Comparison of ENCODE assay signal across 8 mouse cellular contexts in the genomic region with DNA sequence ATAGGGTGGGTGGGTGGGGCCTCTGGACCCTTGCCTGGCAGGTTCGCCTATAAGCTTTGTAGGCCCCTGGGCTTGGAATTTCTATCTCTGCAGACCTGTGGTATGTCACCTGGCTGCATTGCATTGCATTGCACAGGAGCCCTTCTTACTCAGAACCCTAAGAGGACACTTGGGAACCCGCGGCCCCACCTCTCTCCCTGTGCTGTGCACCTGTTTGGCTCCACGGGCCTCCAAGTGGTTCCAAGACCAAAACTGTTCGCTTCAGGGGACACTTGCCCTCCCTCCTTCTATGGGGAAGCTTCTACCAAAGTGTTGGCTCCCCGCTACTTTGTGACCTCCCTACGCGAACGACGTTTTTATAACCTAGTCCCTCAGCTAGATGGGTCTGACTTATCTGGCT. TPM values are rescaled to one million over a fixed set of nuclear protein-coding genes. Genes with fewer than 3 reads are reported as not detected.
DNase-seq lines count a peak whose midpoint lies in the region; ATAC-seq and TF ChIP-seq lines count a peak whose summit lies in the region.

No protein-coding gene starts in this region.

- peak overlapping the region; percentile 46; the same call in 1 of the 2 replicates for H3K9ac ChIP-seq in midbrain, postnatal 0 days (replicated peaks; ENCODE audit: low read length, poor library complexity, severe bottlenecking)

- no peak for ATAC-seq in midbrain, postnatal 0 days (ENCODE audit: low FRiP score)
- ATAC-seq in megakaryocyte-erythroid progenitor cell, adult 5-6 weeks (replicated peaks; ENCODE audit: low FRiP score, low TSS enrichment, poor library complexity, severe bottlenecking), result no peak

- no peaks in the 10 kb centered on the region for H3K36me3 ChIP-seq in testis, adult 2 months (ENCODE audit: control insufficient read depth, insufficient read depth, low read length)
- no peaks in the 10 kb centered on the region for H3K36me3 ChIP-seq in midbrain, postnatal 0 days (ENCODE audit: insufficient read depth, low read length)

- peak overlapping the region; percentile 97 for H3K27ac ChIP-seq in testis, adult 2 months (ENCODE audit: control insufficient read depth, insufficient read depth, low read depth, low read length)
- H3K27ac ChIP-seq in midbrain, postnatal 0 days (ENCODE audit: low read depth, low read length), result peak overlapping the region; percentile 77

- peaks cover 47% of the 10 kb centered on the region for H3K4me1 ChIP-seq in testis, adult 2 months (ENCODE audit: control insufficient read depth, insufficient read depth, low read length)
- H3K4me1 ChIP-seq in midbrain, postnatal 0 days (ENCODE audit: insufficient read depth, low read length), result peaks cover 25% of the 10 kb centered on the region

- H3K9me3 ChIP-seq in midbrain, postnatal 0 days (ENCODE audit: low read length), result no peaks in the 10 kb centered on the region

- WGBS in midbrain, postnatal 0 days, result 53% methylated on average over 10 of the region's 10 CpGs

- no peaks in the 10 kb centered on the region for H3K27me3 ChIP-seq in testis, adult 2 months (ENCODE audit: control insufficient read depth, insufficient read depth, low read length)
- no peaks in the 10 kb centered on the region; the same call in 1 of the 2 replicates for H3K27me3 ChIP-seq in midbrain, postnatal 0 days (ENCODE audit: insufficient read depth, low read length)

- peak overlapping the region; percentile 91 for H3K4me3 ChIP-seq in testis, adult 2 months (ENCODE audit: control insufficient read depth, low read depth, low read length)
- H3K4me3 ChIP-seq in midbrain, postnatal 0 days (ENCODE audit: low read depth, low read length), result peak overlapping the region; percentile 37

- TF ChIP-seq POLR2A in testis, adult 2 months (IDR thresholded peaks at IDR 0.05; ENCODE audit: control insufficient read depth, low read depth, low read length), result no peak

- H3K4me2 ChIP-seq in midbrain, postnatal 0 days (ENCODE audit: low read depth, low read length, poor library complexity, severe bottlenecking), result peak overlapping the region; percentile 61

- peak; percentile 6 for DNase-seq in adrenal gland, postnatal 10 days
- DNase-seq in adrenal gland, adult 8-10 months, result no peak
- no peak for DNase-seq in testis, postnatal 14 days (ENCODE audit: low spot score)
- peak; percentile 5 for DNase-seq in liver
- no peak for DNase-seq in midbrain, postnatal 0 days (ENCODE audit: low spot score)
- DNase-seq in spleen, adult 12 weeks (ENCODE audit: low spot score), result no peak

- no peak for TF ChIP-seq CTCF in testis, adult 2 months (IDR thresholded peaks at IDR 0.05; ENCODE audit: control insufficient read depth, insufficient read depth, insufficient replicate concordance, low read depth, low read length)
- no peak for TF ChIP-seq CTCF in midbrain, postnatal 0 days (IDR thresholded peaks at IDR 0.05)

RNA-seq across cellular contexts. Expression of gene Actg1, which starts 36.8 kb away (rescaled TPM):
- total RNA-seq in adrenal gland, postnatal 10 days (2021), result 100 to 1,000 TPM; 954 to 956 TPM
- total RNA-seq in adrenal gland, adult 8-10 months (2022), result 1,000 to 10,000 TPM; 1,100 to 1,474 (median 1,219) TPM
- polyA plus RNA-seq in testis, adult 2 months (2012; rRNA removed), result 670 and 672 TPM in 2 replicates
- 2,534 and 2,842 TPM in 2 replicates for total RNA-seq in midbrain, postnatal 0 days (2014; rRNA removed)
- 3,992 and 4,056 TPM in 2 replicates for polyA plus RNA-seq in midbrain, postnatal 0 days (2015; fragmentation: Nextera tagmentation; extraction: Ambion mirVana)
- 774 and 823 TPM in 2 replicates for total RNA-seq in megakaryocyte-erythroid progenitor cell, adult 5-6 weeks (2014; fragmentation: Nextera tagmentation)
- total RNA-seq in megakaryocyte-erythroid progenitor cell, adult 5-6 weeks (2017), result 492 and 662 TPM in 2 replicates

RNA-seq across cellular contexts. Expression of gene Fscn2, which starts 49.8 kb away (rescaled TPM):
- total RNA-seq in adrenal gland, postnatal 10 days (2021), result under 1 TPM; 0.15 to 0.45 TPM
- 1 to 10 TPM in 1 of 4 experiments, under 1 TPM in 2, not detected in 1; 0.16 to 1.2 (median 0.42) TPM for total RNA-seq in adrenal gland, adult 8-10 months (2022)
- 1.6 and 2.1 TPM in 2 replicates for polyA plus RNA-seq in testis, adult 2 months (2012; rRNA removed)
- total RNA-seq in midbrain, postnatal 0 days (2014; rRNA removed), result 0.71 TPM in 1 of 2 replicates, not detected in the other
- 0.71 and 1.5 TPM in 2 replicates for polyA plus RNA-seq in midbrain, postnatal 0 days (2015; fragmentation: Nextera tagmentation; extraction: Ambion mirVana)
- not detected in 2 replicates for total RNA-seq in megakaryocyte-erythroid progenitor cell, adult 5-6 weeks (2014; fragmentation: Nextera tagmentation)
- total RNA-seq in megakaryocyte-erythroid progenitor cell, adult 5-6 weeks (2017), result not detected in 2 replicates

Comparison
In these comparisons a context has a peak if more than half of its experiments do, and no peak if none do; other contexts are left out.
1. DNase-seq: peak in adrenal gland, postnatal 10 days (single experiment) and liver (single experiment); none in adrenal gland, adult 8-10 months (single experiment), testis, postnatal 14 days (single experiment), midbrain, postnatal 0 days (single experiment) and spleen, adult 12 weeks (single experiment).